Mouse (Mus musculus): ENCODE measurements around the gene Ccdc40. TPM values are rescaled to one million over a fixed set of nuclear protein-coding genes. Genes with fewer than 3 reads are reported as not detected.

Gene Ccdc40
- 1 to 10 TPM; 3.3 to 5.1 TPM for total RNA-seq (2021)
- long read RNA-seq, experiment 1, result 0 reads
- long read RNA-seq, experiment 2, partial matches to known transcripts, result 0 of 2 reads
- long read RNA-seq, experiment 2, other reads (novel, unspliced or antisense), result 2 of 2 reads

- DNase-seq (ENCODE audit: low spot score in 2 of 2), result peak; percentile 50 to 61
Measured at GRCm38 (mm10) chr11:119228091-119228781, at the start of gene Ccdc40, which contains the start of gene Tbc1d16. Ccdc40 (plus strand) TSS chr11:119228572. Tbc1d16 (minus strand) TSS chr11:119228499.

GRCm38 (mm10) chr11:119180824-119181582 lies 47.4 kb upstream of the Ccdc40 start:
- DNase-seq (ENCODE audit: low spot score in 2 of 2), result no peak

GRCm38 (mm10) chr11:119181861-119182395 lies 46.4 kb upstream of the Ccdc40 start:
- DNase-seq (ENCODE audit: low spot score in 2 of 2), result no peak

GRCm38 (mm10) chr11:119183684-119184310 lies 44.6 kb upstream of the Ccdc40 start:
- no peak for DNase-seq (ENCODE audit: low spot score in 2 of 2)

- DNase-seq (ENCODE audit: low spot score in 2 of 2), result no peak
Measured at GRCm38 (mm10) chr11:119186381-119186780, 42.0 kb upstream of the Ccdc40 start.

- DNase-seq (ENCODE audit: low spot score in 2 of 2), result peak; percentile 68
Measured at GRCm38 (mm10) chr11:119186989-119187799, 41.2 kb upstream of the Ccdc40 start.

GRCm38 (mm10) chr11:119187800-119188197 lies 40.6 kb upstream of the Ccdc40 start:
- no peak for DNase-seq (ENCODE audit: low spot score in 2 of 2)

GRCm38 (mm10) chr11:119188389-119188788 lies 40.0 kb upstream of the Ccdc40 start:
- DNase-seq (ENCODE audit: low spot score in 2 of 2), result no peak

GRCm38 (mm10) chr11:119189319-119189718 lies 39.1 kb upstream of the Ccdc40 start:
- no peak for DNase-seq (ENCODE audit: low spot score in 2 of 2)

GRCm38 (mm10) chr11:119190498-119190897 lies 37.9 kb upstream of the Ccdc40 start:
- peak; percentile 47 to 57 for DNase-seq (ENCODE audit: low spot score in 2 of 2)

GRCm38 (mm10) chr11:119191606-119192081 lies 36.7 kb upstream of the Ccdc40 start:
- DNase-seq (ENCODE audit: low spot score in 2 of 2), result no peak

GRCm38 (mm10) chr11:119192176-119192575 lies 36.2 kb upstream of the Ccdc40 start:
- DNase-seq (ENCODE audit: low spot score in 2 of 2), result no peak

- no peak for DNase-seq (ENCODE audit: low spot score in 2 of 2)
Measured at GRCm38 (mm10) chr11:119192605-119193004, 35.8 kb upstream of the Ccdc40 start.

- DNase-seq (ENCODE audit: low spot score in 2 of 2), result peak in 1 of 2 experiments; percentile 65
Measured at GRCm38 (mm10) chr11:119197618-119198563, 30.5 kb upstream of the Ccdc40 start.

- peak; percentile 62 to 67 for DNase-seq (ENCODE audit: low spot score in 2 of 2)
Measured at GRCm38 (mm10) chr11:119198564-119199232, 29.7 kb upstream of the Ccdc40 start.

GRCm38 (mm10) chr11:119199233-119199601 lies 29.2 kb upstream of the Ccdc40 start:
- DNase-seq (ENCODE audit: low spot score in 2 of 2), result no peak

GRCm38 (mm10) chr11:119203423-119203822 lies 24.9 kb upstream of the Ccdc40 start:
- DNase-seq (ENCODE audit: low spot score in 2 of 2), result no peak

- DNase-seq (ENCODE audit: low spot score in 2 of 2), result no peak
Measured at GRCm38 (mm10) chr11:119205738-119206137, 22.6 kb upstream of the Ccdc40 start.

- DNase-seq (ENCODE audit: low spot score in 2 of 2), result peak; percentile 55 to 58
Measured at GRCm38 (mm10) chr11:119206562-119206961, 21.8 kb upstream of the Ccdc40 start.
